Mouse (Mus musculus): ENCODE results near the gene Elmod3.

Gene Elmod3

GRCm38 (mm10) chr6:72608662-72609184 lies 10.5 kb upstream of the Elmod3 start:
- DNase-seq: no peak

DNA sequence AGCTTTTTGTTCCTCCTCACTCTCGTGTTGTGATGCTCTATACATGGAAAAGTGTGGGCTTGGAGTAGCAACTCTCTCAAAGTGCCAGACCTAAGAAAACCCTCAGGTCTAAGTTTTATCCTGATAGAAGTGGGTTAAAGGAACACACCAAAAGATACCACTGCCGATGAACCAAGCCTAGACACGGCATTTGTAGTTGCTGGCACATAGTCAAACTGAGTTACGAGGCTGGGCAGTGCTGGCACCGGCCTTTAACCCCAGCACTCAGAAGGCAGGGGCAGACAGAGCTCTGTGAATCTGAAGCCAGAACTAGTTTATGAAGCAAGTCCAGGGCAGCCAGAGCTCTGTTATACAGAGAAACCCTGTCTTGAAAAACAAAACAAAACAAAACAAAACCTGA lies 9.5 kb upstream of the Elmod3 start:
- DNase-seq: no peak

GRCm38 (mm10) chr6:72607060-72607459 lies 8.8 kb upstream of the Elmod3 start:
- DNase-seq: no peak

- no peak for DNase-seq
These were observed 5.9 kb upstream of the Elmod3 start for GRCm38 (mm10) chr6:72604066-72604465.

DNA sequence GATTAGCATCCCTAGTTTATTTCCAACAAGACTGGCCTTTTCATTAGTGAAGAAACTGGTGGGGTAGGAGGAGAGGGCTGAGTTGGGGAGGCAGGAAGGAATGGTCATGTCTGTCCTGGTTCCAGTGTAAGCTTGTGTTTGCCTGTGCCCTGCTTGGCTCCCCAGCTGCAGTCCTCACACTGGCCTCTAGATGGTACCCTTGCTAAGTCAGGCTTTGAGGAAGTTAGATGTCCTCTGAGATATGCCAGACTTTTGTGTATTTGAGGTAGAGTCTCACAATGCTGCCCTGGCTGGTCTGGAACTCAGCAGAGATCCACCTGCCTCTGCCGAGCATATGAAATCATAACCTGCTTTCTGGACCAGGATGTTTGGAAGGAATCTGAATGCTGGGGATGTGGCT lies 3.5 kb upstream of the Elmod3 start:
- peak; percentile 90 for DNase-seq

DNA sequence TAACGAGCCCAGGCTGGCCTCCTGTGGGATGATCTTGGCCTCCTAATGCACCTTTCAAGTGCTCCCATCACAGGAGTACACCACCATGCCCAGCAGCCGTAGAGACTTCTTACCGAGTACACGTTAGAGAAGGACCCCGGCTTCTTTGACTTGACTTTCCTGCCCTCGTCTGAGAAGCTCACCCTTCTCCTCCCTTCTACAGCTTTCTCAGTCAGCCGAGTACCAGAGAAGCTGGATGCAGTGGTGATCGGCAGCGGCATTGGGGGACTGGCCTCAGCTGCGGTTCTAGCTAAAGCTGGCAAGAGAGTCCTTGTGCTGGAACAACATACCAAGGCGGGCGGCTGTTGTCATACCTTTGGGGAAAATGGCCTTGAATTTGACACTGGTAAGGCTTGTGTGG lies 2.6 kb upstream of the Elmod3 start:
- no peak for DNase-seq

DNA sequence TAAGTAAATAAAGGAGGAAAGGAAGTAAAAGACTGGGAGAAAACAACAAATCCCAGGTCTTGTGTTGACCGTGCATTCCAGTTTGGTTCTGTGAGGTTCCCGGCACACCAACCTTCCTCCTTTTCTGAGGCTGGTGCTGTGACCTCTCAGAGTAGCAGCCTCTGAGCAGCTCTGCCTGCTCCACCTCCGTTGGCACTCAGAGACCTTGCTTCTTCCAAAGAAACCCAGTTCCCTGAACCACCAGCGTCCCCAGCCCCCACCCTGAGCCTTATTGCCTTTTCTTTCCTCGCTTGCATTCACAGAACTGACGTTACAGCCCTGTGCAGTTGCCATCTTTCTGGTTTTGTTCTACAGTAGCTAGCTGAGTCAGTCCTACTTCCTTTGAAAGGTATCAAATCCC lies 2.0 kb upstream of the Elmod3 start:
- no peak for DNase-seq

DNA sequence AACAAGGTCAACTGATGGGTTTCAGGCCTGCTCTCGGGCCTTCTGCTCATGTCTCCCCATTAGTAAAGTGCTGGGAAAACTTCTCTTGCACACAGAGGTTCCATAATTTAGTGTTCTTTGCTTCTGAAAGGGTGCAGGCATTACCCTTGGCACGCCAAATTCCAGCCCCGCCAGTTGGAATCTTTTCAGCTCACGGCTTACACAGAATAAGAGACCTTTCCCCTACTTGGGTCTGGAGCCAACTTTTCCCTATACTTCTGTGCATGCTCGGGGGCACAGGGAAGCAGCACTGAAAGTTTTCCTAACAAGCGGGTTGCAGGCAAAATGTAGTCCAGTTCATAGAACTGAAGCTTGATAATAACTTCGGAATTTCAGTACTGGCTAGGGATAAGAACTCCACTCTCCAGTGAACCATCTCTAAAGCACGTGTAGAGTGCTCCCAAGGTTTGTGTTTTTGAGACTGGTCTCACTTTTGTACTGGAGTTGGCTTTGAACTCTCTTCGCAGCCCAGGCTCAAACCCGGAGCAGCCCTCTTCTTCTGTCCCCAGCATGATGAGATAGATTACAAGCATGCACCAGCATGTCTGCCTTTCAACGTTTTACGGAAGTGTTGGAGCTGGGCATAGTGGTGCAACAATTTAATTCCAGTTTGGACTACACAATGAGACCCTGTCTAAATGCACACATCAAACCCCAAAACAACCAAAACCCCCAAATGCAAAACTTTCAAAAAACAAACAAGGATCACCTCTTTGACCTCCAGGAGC lies 761 bp upstream of the Elmod3 start:
- DNase-seq: peak; percentile 34

DNA sequence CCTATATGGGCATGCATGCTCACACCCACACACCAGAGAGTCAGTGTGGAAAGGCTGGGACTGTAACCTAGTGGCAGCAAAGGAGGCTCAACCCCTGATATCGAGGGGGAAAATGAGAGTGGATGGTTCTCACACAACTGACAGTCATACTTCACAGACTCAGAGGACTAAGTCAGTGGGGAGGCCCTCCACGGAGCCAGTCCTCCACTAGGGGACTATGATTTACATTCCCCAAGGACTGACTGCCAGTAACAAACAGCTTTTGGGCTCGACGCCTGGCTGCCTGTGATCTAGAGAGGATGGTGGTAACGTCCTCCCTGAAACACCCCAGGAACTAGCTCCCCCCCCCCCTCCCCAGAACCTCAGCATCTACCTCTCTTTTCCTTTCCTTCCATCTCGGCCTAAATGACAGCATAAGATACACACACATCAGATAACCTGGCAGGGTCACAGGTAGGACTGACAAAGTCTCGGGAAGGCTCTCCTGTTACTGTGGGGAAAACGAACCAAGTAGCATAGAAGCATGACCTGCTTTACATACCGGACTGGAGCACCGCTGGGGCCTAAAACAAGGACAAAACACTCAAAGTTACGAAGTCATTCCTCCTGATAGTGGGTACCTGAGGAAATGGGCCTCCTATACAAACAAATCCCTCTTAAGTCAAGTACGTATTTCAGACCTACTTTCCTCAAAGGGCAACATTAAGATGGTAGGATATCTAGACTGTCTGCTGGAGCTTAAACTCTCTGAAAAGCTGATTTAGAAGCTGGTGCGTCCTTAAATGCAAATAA lies 934 bp downstream of the Elmod3 start:
- peak; percentile 64 for DNase-seq

- no peak for DNase-seq
These were observed 4.3 kb downstream of the Elmod3 start for GRCm38 (mm10) chr6:72593914-72594313.

DNA sequence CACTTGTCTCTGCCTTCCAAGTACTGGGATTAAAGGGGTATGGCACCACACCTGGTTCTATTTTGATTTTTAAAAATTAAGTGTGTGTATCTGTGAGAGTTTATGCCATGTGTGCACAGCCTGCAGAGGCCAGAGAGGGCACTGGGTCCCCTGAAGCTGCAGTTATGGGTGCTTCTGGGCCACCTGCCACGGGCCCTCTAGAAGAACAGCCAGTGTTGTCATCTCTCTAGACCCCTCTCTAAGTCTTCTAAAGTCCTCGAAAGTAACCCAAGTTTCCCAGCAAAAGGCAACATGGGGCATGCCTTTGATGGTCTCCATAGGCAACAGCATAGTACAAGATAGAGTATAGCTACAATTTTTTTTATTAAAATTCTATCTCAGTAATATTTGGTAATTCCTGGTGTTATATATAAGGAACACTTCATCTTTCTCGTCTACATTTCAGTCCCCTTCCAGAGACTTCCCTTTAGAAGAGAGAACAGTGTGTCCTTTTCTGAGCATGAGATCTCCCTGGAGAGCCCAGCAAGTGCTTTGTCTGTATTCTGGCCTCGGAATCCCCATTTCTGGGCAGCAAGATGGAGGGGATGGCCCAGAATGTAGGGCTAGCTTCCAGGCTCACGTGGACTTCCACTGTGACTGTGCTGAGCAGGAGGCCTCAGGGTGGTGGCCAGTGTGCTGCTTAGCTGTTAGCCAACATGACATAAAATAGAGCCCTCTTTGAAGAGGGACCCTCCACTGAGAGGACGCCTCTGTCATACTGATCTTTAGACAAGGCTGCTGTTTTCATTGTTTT lies 5.0 kb downstream of the Elmod3 start:
- DNase-seq: no peak

DNA sequence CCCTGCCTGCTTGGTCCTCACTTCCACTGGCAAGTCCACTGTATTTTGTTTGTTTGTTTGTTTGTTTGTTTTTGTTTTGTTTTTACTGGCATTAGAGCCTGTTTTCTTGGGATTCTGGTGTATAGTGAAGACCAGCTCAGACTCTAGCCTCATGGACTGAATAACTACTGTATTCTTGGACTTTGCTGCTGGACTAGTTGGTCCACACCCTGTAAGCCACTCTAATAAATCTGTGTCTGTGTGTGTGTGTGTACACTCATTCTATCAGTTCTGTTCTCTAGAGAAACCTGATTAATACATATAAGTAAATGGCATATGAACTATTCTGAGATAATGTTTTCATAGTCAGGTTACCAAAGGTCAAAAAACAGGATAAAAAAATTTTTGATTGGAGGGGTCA lies 8.1 kb downstream of the Elmod3 start:
- DNase-seq: no peak

- DNase-seq: no peak
These were observed 9.9 kb downstream of the Elmod3 start for GRCm38 (mm10) chr6:72588307-72588706.

DNA sequence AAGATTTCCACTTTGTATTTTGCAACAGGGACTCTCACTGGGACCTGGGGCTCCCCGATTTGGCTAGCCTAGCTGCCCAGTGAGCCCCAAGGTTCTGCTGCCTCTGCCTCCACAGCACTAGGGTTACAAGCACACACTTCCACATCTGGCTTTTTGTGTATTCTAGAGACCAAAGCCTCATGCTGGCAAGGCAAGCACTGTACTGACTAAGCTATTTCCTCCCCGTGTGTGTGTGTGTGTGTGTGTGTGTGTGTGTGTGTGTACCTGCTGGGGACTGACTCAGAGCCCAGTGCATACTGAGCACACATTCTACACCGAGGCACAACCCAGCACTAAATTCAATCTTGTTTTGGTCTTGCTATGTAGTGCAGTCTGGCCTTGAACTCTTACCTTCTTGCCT lies 11.5 kb downstream of the Elmod3 start:
- no peak for DNase-seq

DNA sequence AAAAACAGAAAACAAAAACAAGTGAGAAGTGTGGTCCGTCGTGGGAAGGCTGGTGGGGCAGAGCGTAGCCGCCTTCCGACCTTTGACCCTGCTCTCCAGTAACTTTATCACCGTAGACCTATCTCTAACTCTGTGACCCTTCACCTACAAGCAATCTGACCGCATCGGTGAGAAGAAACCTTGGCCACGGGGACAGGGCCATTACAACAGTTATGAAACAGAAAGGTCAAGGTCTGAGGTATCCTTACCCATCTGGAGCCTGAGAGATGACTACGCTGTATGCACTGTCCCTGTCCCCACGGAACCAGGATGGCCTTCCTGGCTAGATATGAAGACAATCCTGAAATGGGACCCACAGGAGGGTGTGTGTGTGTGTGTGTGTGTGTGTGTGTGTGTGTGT lies 14.1 kb downstream of the Elmod3 start:
- DNase-seq: no peak

DNA sequence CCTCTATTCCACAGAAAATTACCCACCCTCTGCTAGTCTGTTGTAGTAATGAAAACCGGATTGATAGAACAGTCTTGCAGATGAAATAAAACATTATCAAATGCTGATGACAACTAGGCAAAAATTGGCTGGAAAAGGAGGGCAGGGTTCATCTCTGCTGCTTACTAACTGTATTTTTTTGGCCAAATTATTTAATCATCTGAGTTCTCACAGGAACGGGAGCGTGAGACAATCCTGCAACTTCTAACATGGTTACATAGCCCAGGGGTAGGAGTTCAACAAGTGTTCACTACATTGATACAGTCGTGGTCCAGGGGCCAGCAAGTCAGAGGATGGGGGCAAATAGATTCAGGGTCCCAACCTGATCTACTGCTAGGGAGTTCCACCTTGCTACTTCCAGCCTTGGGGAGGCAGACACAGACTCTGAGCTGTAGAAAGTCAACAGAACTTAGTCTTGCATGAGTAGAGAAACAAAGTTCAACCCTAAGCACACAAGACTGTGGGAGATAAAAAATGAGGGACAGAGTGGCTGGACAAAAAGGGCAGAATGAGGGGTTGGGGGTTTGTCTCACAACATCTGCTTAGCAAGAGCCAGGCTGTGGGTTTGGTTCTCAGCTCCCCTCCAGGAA lies 14.9 kb downstream of the Elmod3 start:
- no peak for DNase-seq

GRCm38 (mm10) chr6:72581625-72582382 lies 16.4 kb downstream of the Elmod3 start:
- no peak for DNase-seq

DNA sequence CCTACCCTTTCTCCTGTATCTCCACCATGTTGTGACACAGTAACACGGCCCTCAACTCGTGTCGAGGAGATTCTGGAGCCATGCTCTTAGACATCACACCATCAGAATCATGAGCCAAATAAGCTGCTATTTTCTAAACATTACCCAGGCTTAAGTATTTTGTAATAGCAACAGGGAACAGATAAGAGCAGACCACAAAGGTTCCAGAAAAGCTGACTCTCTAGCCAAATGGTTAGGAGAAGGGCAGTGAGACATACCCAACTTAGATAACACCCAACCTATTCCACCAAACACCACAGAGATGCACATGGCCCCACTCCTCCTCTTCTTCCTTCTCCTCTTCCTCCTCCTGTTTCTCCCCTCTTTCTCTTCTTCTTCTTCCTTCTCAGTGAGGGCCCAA lies 22.2 kb downstream of the Elmod3 start:
- no peak for DNase-seq

DNA sequence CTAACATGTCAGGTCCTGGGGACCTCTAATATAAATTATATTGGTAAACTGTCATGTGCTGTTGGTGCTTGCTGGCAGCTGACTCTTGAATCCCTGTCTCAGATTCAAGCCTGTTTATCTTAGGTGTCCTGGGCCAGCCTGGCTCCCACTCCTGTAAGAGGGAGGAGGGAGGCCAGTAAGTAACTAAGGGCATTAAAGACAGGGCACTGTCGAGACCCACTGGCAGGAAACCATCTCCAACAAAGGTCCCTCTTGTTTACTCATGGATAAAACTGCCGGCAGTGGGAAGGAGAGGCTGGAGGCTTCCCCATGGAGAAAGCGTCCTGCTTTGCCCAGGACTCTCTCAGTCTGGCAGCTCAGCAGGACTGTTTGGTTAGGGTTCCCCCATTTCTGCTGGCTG lies 26.4 kb downstream of the Elmod3 start:
- no peak for DNase-seq

GRCm38 (mm10) chr6:72570644-72571397 lies 27.4 kb downstream of the Elmod3 start:
- DNase-seq: no peak

DNA sequence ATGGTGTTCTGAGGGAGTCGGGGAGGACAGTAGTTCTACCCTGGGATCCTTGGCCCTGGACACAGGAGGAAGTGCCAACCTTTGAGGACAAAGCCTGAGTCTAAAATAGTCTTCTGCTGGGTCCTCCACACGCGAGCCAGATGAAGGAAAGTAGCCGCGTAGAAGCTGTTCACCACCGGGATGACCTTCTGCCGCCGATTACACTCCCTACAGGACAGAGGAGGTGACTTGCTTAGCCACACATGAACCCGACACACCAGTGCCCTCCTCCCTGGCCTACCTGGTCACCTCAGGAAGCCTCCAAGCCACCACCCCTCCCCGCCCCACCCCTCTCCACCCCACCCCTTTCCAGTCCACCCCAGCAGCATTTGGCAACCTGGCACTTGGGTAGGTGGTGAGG lies 29.5 kb downstream of the Elmod3 start:
- no peak for DNase-seq
